Mouse (Mus musculus) lung, embryonic 14.5 days (tissue): ENCODE measurements around the gene Nrm. TPM values are rescaled to one million over a fixed set of nuclear protein-coding genes. Genes with fewer than 3 reads are reported as not detected.
"Not testable (repeated sequence)": the region's sequence is repeated elsewhere in the genome, so short reads cannot be mapped to it uniquely, and the experiment has no call there.

Experiments
- ATAC-seq: fragments of 200-750 bp; cut with Nextera tagmentation; 2 replicates; pipeline ENCODE4 v1.8.0; 2017; ENCODE audit warnings: mild to moderate bottlenecking, moderate TSS enrichment, moderate library complexity; ENCODE audit not compliant: insufficient read depth
- DNase-seq: peaks from one replicate; pipeline ENCODE4 v3.0.0-alpha.2; 2015
- H3K27ac ChIP-seq: fragments of 300-500 bp; sonication (generic); 2 replicates; pipeline ENCODE4 v1.5.1; 2014; ENCODE audit warnings: low read depth, mild to moderate bottlenecking, moderate library complexity
- H3K27me3 ChIP-seq: fragments of 300-500 bp; sonication (generic); 2 replicates; pipeline ENCODE4 v1.6.1; 2014; ENCODE audit warnings: low read length, control low read depth; ENCODE audit not compliant: insufficient read depth
- H3K36me3 ChIP-seq: fragments of 300-500 bp; sonication (generic); 2 replicates; pipeline ENCODE4 v1.6.1; 2014; ENCODE audit warnings: control low read depth; ENCODE audit not compliant: insufficient read depth
- H3K4me1 ChIP-seq: fragments of 300-500 bp; sonication (generic); 2 replicates; pipeline ENCODE4 v1.6.1; 2014; ENCODE audit warnings: antibody characterized with exemption, control low read depth; ENCODE audit not compliant: insufficient read depth
- H3K4me2 ChIP-seq: fragments of 300-500 bp; sonication (generic); 2 replicates; pipeline ENCODE4 v1.6.1; 2014; ENCODE audit warnings: mild to moderate bottlenecking
- H3K4me3 ChIP-seq: fragments of 300-500 bp; sonication (generic); 2 replicates; pipeline ENCODE4 v1.5.1; 2014; ENCODE audit warnings: low read depth, low read length
- H3K9ac ChIP-seq: fragments of 300-500 bp; sonication (generic); 2 replicates; pipeline ENCODE4 v1.6.1; 2014
- H3K9me3 ChIP-seq: fragments of 300-500 bp; sonication (generic); 2 replicates; pipeline ENCODE4 v1.6.1; 2016; ENCODE audit warnings: low read depth, low read length, control low read depth
- CTCF ChIP-seq: IDR thresholded peaks from 2 replicates; pipeline ENCODE4 v1.5.1; 2016; ENCODE audit warnings: antibody characterized with exemption, low read depth
- WGBS: fragments of 180-500 bp; shearing (Covaris S2); extraction: QIAGEN DNeasy Blood & Tissue Kit; methylation state at CpG from one replicate; pipeline ENCODE4 v1.1.7; 2014; 5-methylcytosine and 5-hydroxymethylcytosine counted together
- polyA plus RNA-seq: library from polyadenylated mRNA; unstranded; fragments of >200 nt; fragmentation: Nextera tagmentation; extraction: Ambion mirVana; gene quantifications from 2 replicates; pipeline ENCODE4 v1.2.1, GENCODE M21; 2014

The Nrm gene
- polyA plus RNA-seq, 1 experiment from 2014 or later = 72.0 TPM

DNA sequence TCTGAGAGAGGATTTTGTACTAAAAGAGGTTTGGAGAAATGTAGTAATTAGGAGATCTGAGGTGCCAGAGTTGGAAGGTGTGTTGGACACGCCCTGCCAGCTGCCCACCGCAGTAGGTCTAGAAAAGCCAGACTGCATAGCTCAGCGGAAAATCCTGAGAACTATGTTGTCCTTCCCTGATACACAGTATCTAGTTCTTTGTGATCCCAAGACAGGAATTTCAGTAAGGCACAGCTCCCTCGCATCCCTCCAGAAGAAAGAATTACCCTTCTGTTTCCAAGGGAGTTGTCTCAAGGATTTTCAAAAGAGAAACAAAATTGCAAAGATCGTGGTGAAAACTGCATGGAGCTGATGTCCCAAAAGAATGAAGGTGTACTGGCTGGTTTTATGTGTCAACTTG lies 22.5 kb upstream of the Nrm start:
- H3K27ac ChIP-seq = peak overlapping the region; percentile 85
- ATAC-seq = 0 out of 2 replicates have a peak, but pooled peaks have one; percentile 9
- under 1% methylated on average over 5 of the region's 5 CpGs for WGBS
- H3K27me3 ChIP-seq = no peaks in the 10 kb centered on the region
- no peak for DNase-seq
- peaks cover 35% of the 10 kb centered on the region for H3K36me3 ChIP-seq
- H3K4me2 ChIP-seq = peak overlapping the region; percentile 92
- H3K9me3 ChIP-seq = no peaks in the 10 kb centered on the region
- H3K9ac ChIP-seq = peak overlapping the region; percentile 99
- no peak for TF ChIP-seq CTCF
- H3K4me1 ChIP-seq = peaks cover 4% of the 10 kb centered on the region
- peak overlapping the region; percentile 92 for H3K4me3 ChIP-seq

DNA sequence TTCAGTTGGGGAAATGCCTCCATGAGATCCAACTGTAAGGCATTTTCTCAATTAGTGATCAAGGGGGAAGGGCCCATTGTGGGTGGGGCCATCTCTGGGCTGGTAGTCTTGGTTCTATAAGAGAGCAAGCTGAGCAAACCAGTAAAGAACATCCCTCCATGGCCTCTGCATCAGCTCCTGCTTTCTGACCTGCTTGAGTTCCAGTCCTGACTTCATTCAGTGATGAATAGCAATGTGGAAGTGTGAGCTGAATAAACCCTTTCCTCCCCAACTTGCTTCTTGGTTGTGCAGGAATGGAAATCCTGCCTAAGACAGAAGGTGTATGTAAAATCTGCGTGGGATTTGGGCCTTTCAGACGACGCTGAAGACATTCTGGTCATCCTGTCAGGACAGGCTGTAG lies 22.1 kb upstream of the Nrm start:
- not testable (repeated sequence) for H3K4me1 ChIP-seq
- peak overlapping the region; percentile 99 for H3K9ac ChIP-seq

DNA sequence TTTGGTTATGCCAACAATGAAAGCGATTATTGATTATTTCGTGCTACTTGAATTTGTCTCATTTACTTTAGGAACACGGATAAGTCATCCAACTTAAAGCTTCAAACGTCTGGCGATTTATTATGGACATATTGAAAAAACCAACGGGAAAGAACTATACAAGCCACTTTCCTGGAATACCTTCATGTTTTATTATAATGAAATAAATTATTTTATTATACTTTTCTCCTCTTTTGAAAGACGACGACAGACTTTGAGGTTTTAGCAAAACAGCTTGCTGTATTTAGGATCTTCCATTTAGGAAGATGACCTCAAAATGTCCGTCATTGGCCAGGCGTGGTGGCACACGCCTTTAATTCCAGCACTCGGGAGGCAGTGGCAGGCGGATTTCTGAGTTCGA lies 20.6 kb upstream of the Nrm start:
- H3K27ac ChIP-seq = peak overlapping the region; percentile 83
- 47% methylated on average over 14 of the region's 14 CpGs for WGBS
- H3K36me3 ChIP-seq = peaks cover 30% of the 10 kb centered on the region
- DNase-seq = no peak
- no peak for TF ChIP-seq CTCF
- H3K4me1 ChIP-seq = peaks cover 4% of the 10 kb centered on the region
- H3K27me3 ChIP-seq = no peaks in the 10 kb centered on the region
- peak overlapping the region; percentile 23 for H3K9ac ChIP-seq
- H3K4me3 ChIP-seq = peak overlapping the region; percentile 68
- peak overlapping the region; percentile 55 for H3K4me2 ChIP-seq
- ATAC-seq = no peak
- no peaks in the 10 kb centered on the region for H3K9me3 ChIP-seq

More for the DNA sequence above, 22.1 kb upstream of the Nrm start:
- not testable (repeated sequence) for ATAC-seq, H3K27me3 ChIP-seq, H3K9me3 ChIP-seq
- H3K4me3 ChIP-seq = peak overlapping the region; percentile 92
- 41% methylated on average over 3 of the region's 3 CpGs for WGBS
- peak; percentile 9 for DNase-seq
- peak overlapping the region; percentile 85 for H3K27ac ChIP-seq
- peaks cover 32% of the 10 kb centered on the region for H3K36me3 ChIP-seq
- peak overlapping the region; percentile 92 for H3K4me2 ChIP-seq

DNA sequence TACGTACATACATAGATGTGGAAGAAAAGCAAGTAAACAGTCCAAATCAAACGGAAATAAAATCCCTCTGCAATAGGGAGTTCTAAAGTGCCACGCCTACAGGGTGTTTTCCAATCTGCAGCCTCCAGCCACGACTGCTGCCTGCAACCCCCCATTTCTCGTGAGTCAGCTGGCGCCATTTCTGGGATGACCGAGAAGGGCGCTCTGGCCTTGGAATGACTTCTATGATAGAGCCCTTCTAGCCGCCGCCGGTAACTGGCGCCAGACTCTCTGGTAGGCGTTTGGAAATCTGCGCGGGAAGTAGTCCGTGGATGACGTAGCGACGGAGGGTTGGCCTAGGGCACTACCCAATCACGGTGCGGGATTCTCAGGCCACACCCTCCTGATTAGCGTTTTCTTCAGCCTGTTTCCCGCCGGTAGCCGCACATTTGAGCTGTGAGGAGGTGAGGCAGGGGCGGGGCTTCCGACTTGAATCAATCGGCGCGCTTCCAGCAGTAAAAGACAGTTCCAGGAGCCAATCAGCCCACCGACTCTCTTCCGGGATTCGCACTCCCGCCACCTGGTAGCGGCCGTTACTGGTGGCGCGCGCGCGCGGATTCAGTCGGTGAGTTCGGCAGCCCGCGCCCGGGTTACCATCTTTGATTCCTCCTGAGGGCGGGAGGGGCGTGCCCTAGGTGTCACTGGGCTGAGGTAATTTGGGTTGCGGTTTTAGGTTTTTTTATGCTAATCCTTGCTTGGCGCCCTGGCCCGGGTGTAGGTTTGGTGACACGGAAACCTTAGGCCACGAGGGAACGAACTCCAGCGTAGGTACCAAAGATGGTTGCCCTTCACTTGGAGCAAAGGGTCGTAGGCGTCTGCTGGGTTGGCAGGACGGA lies 19.8 kb upstream of the Nrm start, which contains the start of gene Mdc1:
Gene Mdc1 (plus strand): TSS at position 440 of the 875 bp plus-strand sequence.
- Histone ChIP-seq H3K4me1 (peaks cover 4% of the 10 kb centered on the region; the same call in 1 of the 2 replicates), H3K9ac (peak within 1 kb of the TSS; percentile 74), H3K36me3 (peaks cover 30% of the 10 kb centered on the region), H3K27me3 (no peaks in the 10 kb centered on the region), H3K27ac (peak within 1 kb of the TSS; percentile 89), H3K4me2 (peak within 1 kb of the TSS; percentile 87), H3K9me3 (no peaks in the 10 kb centered on the region), H3K4me3 (peak within 1 kb of the TSS; percentile 68)
- DNase-seq (peak; percentile 100), ATAC-seq (peak; percentile 90)
- WGBS = under 1% methylated on average over 59 of the region's 59 CpGs
- TF ChIP-seq CTCF = peak; percentile 46

DNA sequence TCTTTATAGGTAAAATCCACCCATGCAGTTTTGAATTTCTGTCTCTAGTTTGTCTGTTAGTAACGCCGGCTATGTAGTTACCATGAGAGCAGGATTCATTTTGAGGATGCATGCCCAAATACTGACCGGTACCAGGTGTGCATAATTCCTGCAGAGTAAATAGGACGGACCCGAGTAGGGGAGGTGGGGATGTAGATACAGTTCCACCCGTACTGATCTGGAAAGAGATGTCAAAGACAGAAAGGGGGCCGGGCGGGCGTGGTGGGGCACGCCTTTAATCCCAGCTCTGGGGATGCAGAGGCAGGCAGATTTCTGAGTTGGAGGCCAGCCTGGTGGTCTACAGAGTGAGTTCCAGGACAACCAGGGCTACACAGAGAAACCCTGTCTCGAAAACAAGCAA lies 19.1 kb upstream of the Nrm start:
- ATAC-seq (no peak), DNase-seq (no peak)
- 11% methylated on average over 11 of the region's 11 CpGs for WGBS
- Histone ChIP-seq H3K27me3 (no peaks in the 10 kb centered on the region), H3K9me3 (no peaks in the 10 kb centered on the region), H3K36me3 (peaks cover 29% of the 10 kb centered on the region), H3K9ac (peak overlapping the region; percentile 74), H3K4me1 (peaks cover 4% of the 10 kb centered on the region; the same call in 1 of the 2 replicates), H3K27ac (peak overlapping the region; percentile 89), H3K4me3 (peak overlapping the region; percentile 68), H3K4me2 (peak overlapping the region; percentile 87)
- no peak for TF ChIP-seq CTCF

DNA sequence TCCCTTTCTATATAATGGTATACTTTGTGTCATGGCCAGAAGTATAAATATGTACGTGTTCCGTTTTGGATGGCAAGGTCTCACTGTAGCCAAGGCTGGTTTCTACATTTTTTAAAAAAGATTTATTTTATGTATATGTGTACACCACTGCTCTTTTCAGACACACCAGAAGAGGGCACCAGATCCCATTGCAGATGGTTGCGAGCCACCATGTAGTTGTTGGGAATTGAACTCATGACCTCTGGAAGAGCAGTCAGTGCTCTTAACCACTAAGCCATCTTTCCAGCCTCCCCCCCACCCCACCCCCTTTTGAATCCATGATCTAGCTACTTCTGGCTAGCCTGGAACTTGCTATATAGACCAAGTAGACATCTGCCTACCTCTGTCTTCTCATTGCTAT lies 17.6 kb upstream of the Nrm start:
- Histone ChIP-seq H3K36me3 (peaks cover 43% of the 10 kb centered on the region), H3K4me2 (no peak overlapping the region), H3K27me3 (no peaks in the 10 kb centered on the region), H3K9ac (no peak overlapping the region), H3K4me1 (peaks cover 4% of the 10 kb centered on the region; the same call in 1 of the 2 replicates), H3K9me3 (no peaks in the 10 kb centered on the region), H3K4me3 (no peak overlapping the region), H3K27ac (no peak overlapping the region)
- DNase-seq (peak; percentile 13), ATAC-seq (no peak)
- TF ChIP-seq CTCF = no peak; the same call in 1 of the 2 replicates
- 94% methylated on average over 3 of the region's 3 CpGs for WGBS

DNA sequence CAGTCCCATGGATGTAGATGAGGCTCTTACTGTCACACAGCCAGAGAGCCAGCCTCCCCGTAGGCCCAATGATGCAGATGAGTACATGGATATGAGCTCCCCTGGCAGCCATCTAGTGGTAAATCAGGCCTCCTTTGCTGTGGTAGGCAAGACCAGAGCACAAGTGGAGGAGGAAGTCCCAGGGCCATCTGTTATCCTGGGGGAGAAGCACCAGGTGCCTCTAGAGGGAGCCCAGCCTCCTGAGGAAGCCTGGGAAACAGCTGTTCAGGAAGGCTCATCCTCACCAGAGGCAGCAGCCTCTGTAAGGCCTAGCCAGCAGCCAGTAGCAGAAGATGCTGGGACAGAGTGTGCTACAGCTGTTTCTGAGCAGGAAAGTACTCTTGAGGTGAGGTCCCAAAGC lies 13.0 kb upstream of the Nrm start:
- Histone ChIP-seq H3K9ac (no peak overlapping the region), H3K4me3 (no peak overlapping the region), H3K27ac (no peak overlapping the region), H3K36me3 (peaks cover 89% of the 10 kb centered on the region), H3K4me2 (no peak overlapping the region), H3K4me1 (peaks cover under 1% of the 10 kb centered on the region; the same call in 1 of the 2 replicates), H3K9me3 (no peaks in the 10 kb centered on the region), H3K27me3 (no peaks in the 10 kb centered on the region)
- DNase-seq = no peak
- WGBS = 58% methylated on average over 1 of the region's 1 CpGs
- peak; percentile 23; the same call in 1 of the 2 replicates for TF ChIP-seq CTCF
- peak; percentile 41; the same call in 1 of the 2 replicates for ATAC-seq
